Comparison of ENCODE assay signal across 24 mouse cellular contexts in genomic region chr11:111526010-111526742, GRCm38 (mm10).
DNase-seq lines count a peak whose midpoint lies in the region; ATAC-seq and TF ChIP-seq lines count a peak whose summit lies in the region.
"Had no signal": no experiment of that assay in that cellular context is flagged by ENCODE, and none has a peak within 500 bp of the region (broad histone marks: within the 10 kb centered on the region; RNA-seq: fewer than 3 reads in every experiment).

No protein-coding gene starts in this region.

- WGBS in heart, embryonic 11.5 days (ENCODE audit: insufficient replicate concordance), result 52% methylated on average over 6 of the region's 6 CpGs
- 80% methylated on average over 6 of the region's 6 CpGs for WGBS in stomach, postnatal 0 days

- H3K4me3 ChIP-seq in heart, embryonic 11.5 days (ENCODE audit: low read depth, low read length), result no peak overlapping the region
- H3K4me3 ChIP-seq in MEL (ENCODE audit: control insufficient read depth in 1 of 2, insufficient read depth in 1 of 2, low read depth in 2 of 2, low read length in 2 of 2), result no peak overlapping the region
- no peak overlapping the region for H3K4me3 ChIP-seq in stomach, postnatal 0 days (ENCODE audit: low read depth, low read length)
- H3K4me3 ChIP-seq: embryonic facial prominence, embryonic 12.5 days; embryonic facial prominence, embryonic 15.5 days; heart, embryonic 12.5 days; heart, embryonic 15.5 days had no signal

- H3K4me2 ChIP-seq in heart, embryonic 11.5 days, result no peak overlapping the region
- no peak overlapping the region for H3K4me2 ChIP-seq in stomach, postnatal 0 days (replicated peaks; ENCODE audit: low read depth)
- H3K4me2 ChIP-seq: embryonic facial prominence, embryonic 12.5 days; embryonic facial prominence, embryonic 15.5 days; heart, embryonic 12.5 days; heart, embryonic 15.5 days; hindbrain, embryonic 14.5 days had no signal

- no peak overlapping the region for H3K27ac ChIP-seq in heart, embryonic 11.5 days (ENCODE audit: low read depth, low read length)
- no peak overlapping the region for H3K27ac ChIP-seq in MEL (ENCODE audit: control insufficient read depth, low read depth, low read length)
- H3K27ac ChIP-seq in stomach, postnatal 0 days (replicated peaks), result no peak overlapping the region
- H3K27ac ChIP-seq: embryonic facial prominence, embryonic 12.5 days; embryonic facial prominence, embryonic 15.5 days; heart, embryonic 15.5 days; hindbrain, embryonic 14.5 days had no signal

- DNase-seq in heart, adult 11 months, result peak; percentile 17
- peak; percentile 24 for DNase-seq in 3T3-L1 (ENCODE audit: low read depth, low spot score)
- DNase-seq in MEL (ENCODE audit: low read depth, low spot score), result no peak
- no peak for DNase-seq in stomach, postnatal 0 days (ENCODE audit: low spot score)
- DNase-seq in kidney, postnatal 14 days, result no peak
- DNase-seq: adrenal gland, postnatal 10 days; adrenal gland, postnatal 36 days; B cell, adult 2 months; cerebellum, adult 18-20 months; cerebellum, adult 9-10 months; cerebellum, postnatal 14 days; forebrain, postnatal 0 days; gastrocnemius, postnatal 25 days; heart, postnatal 10 days; heart, postnatal 36 days had no signal

- no peaks in the 10 kb centered on the region for H3K9me3 ChIP-seq in heart, embryonic 11.5 days (replicated peaks; ENCODE audit: control insufficient read depth, low read length)
- no peaks in the 10 kb centered on the region for H3K9me3 ChIP-seq in MEL (replicated peaks; ENCODE audit: insufficient read depth, low read length)
- H3K9me3 ChIP-seq in stomach, postnatal 0 days (ENCODE audit: control insufficient read depth, low read length), result no peaks in the 10 kb centered on the region
- H3K9me3 ChIP-seq: embryonic facial prominence, embryonic 12.5 days; embryonic facial prominence, embryonic 15.5 days; heart, embryonic 12.5 days; heart, embryonic 15.5 days had no signal

- no peak for TF ChIP-seq RAD21 in MEL (IDR thresholded peaks at IDR 0.05; ENCODE audit: low read depth, low read length)

- no peaks in the 10 kb centered on the region for H3K36me3 ChIP-seq in heart, embryonic 11.5 days (ENCODE audit: control insufficient read depth, insufficient read depth, low read length)
- no peaks in the 10 kb centered on the region for H3K36me3 ChIP-seq in MEL (ENCODE audit: control insufficient read depth in 1 of 2, insufficient read depth in 2 of 2, low read length in 2 of 2)
- no peaks in the 10 kb centered on the region for H3K36me3 ChIP-seq in stomach, postnatal 0 days (ENCODE audit: control insufficient read depth, insufficient read depth, low read length)
- H3K36me3 ChIP-seq: embryonic facial prominence, embryonic 12.5 days; embryonic facial prominence, embryonic 15.5 days; heart, embryonic 12.5 days; heart, embryonic 15.5 days had no signal

- no peak overlapping the region for H3K9ac ChIP-seq in heart, embryonic 11.5 days (ENCODE audit: low read depth, low read length)
- no peak overlapping the region for H3K9ac ChIP-seq in MEL (ENCODE audit: control insufficient read depth, low read depth, low read length, poor library complexity, severe bottlenecking)
- H3K9ac ChIP-seq in stomach, postnatal 0 days (ENCODE audit: low read length), result no peak overlapping the region
- H3K9ac ChIP-seq: embryonic facial prominence, embryonic 12.5 days; embryonic facial prominence, embryonic 15.5 days; forebrain, postnatal 0 days; heart, embryonic 12.5 days; heart, embryonic 15.5 days; hindbrain, embryonic 14.5 days had no signal

- no peak for ATAC-seq in heart, embryonic 11.5 days (replicated peaks; ENCODE audit: insufficient number of reproducible peaks, low FRiP score, low TSS enrichment)
- peak; percentile 28; the same call in 1 of the 2 replicates for ATAC-seq in megakaryocyte, adult 5-6 weeks (ENCODE audit: poor library complexity, severe bottlenecking)
- ATAC-seq in stomach, postnatal 0 days (ENCODE audit: low FRiP score, low TSS enrichment), result no peak
- ATAC-seq: forebrain, embryonic 14.5 days; forebrain, postnatal 0 days; Patski had no signal

- TF ChIP-seq EP300 in MEL (IDR thresholded peaks at IDR 0.05; ENCODE audit: low read depth in 1 of 2, low read length in 2 of 2), result no peak
- no peak for TF ChIP-seq EP300 in stomach, postnatal 0 days (optimal IDR thresholded peaks at IDR 0.05)

- TF ChIP-seq POLR2A in MEL (IDR thresholded peaks at IDR 0.05; ENCODE audit: control insufficient read depth in 1 of 2, insufficient read depth in 1 of 2, low read depth in 1 of 2, low read length in 2 of 2, poor library complexity in 1 of 2), result no peak

- H3K27me3 ChIP-seq in heart, embryonic 11.5 days (ENCODE audit: control insufficient read depth, insufficient read depth, low read length), result no peaks in the 10 kb centered on the region
- peaks cover 1 to 2% of the 10 kb centered on the region in 2 experiments; a peak in 2 of 4 replicates for H3K27me3 ChIP-seq in MEL (ENCODE audit: control insufficient read depth in 1 of 2, insufficient read depth in 2 of 2, low read length in 2 of 2)
- H3K27me3 ChIP-seq in stomach, postnatal 0 days (ENCODE audit: control insufficient read depth, insufficient read depth, low read length), result no peaks in the 10 kb centered on the region
- H3K27me3 ChIP-seq: embryonic facial prominence, embryonic 12.5 days; embryonic facial prominence, embryonic 15.5 days; heart, embryonic 12.5 days; heart, embryonic 15.5 days had no signal

- H3K79me2 ChIP-seq in MEL (ENCODE audit: control insufficient read depth, insufficient read depth, low read length, poor library complexity), result no peaks in the 10 kb centered on the region

- no peak for TF ChIP-seq CTCF in MEL (IDR thresholded peaks at IDR 0.05 in 2 of 3, conservative IDR thresholded peaks at IDR 0.05 in 1 of 3; ENCODE audit: control insufficient read depth in 1 of 3, insufficient read depth in 1 of 3, low read depth in 2 of 3, low read length in 3 of 3, poor library complexity in 1 of 3, severe bottlenecking in 1 of 3)
- no peak for TF ChIP-seq CTCF in stomach, postnatal 0 days (IDR thresholded peaks at IDR 0.05; ENCODE audit: low read depth)

- no peaks in the 10 kb centered on the region for H3K4me1 ChIP-seq in heart, embryonic 11.5 days (ENCODE audit: control insufficient read depth, insufficient read depth, low read length)
- no peaks in the 10 kb centered on the region for H3K4me1 ChIP-seq in MEL (ENCODE audit: control insufficient read depth in 1 of 2, insufficient read depth in 2 of 2, low read length in 2 of 2)
- H3K4me1 ChIP-seq in stomach, postnatal 0 days (replicated peaks; ENCODE audit: control insufficient read depth, insufficient read depth), result no peaks in the 10 kb centered on the region
- H3K4me1 ChIP-seq: embryonic facial prominence, embryonic 12.5 days; embryonic facial prominence, embryonic 15.5 days; heart, embryonic 15.5 days had no signal

TF ChIP-seq in MEL, 35 proteins besides CTCF, POLR2A, EP300 and RAD21:
- TF ChIP-seq ZKSCAN1 (IDR thresholded peaks at IDR 0.05; ENCODE audit: low read depth, low read length) (no peak), MAFK (IDR thresholded peaks at IDR 0.05; ENCODE audit: borderline replicate concordance, low read depth, low read length) (peak; percentile 97)
TF ChIP-seq in MEL: peak in this region for 1.

Comparison
In these comparisons a context has a peak if more than half of its experiments do, and no peak if none do; other contexts are left out.
1. DNase-seq: peak in heart, adult 11 months (single experiment) and 3T3-L1 (single experiment); none in MEL (single experiment), stomach, postnatal 0 days (single experiment) and kidney, postnatal 14 days (single experiment).